Mouse (Mus musculus) MN1 (cell line): ENCODE measurements around the gene Zfp750.

Experiments used
- DNase-seq: peaks from one replicate; pipeline ENCODE4 v3.0.0-alpha.2; 2016; ENCODE audit warnings: low spot score

Zfp750 gene

DNA sequence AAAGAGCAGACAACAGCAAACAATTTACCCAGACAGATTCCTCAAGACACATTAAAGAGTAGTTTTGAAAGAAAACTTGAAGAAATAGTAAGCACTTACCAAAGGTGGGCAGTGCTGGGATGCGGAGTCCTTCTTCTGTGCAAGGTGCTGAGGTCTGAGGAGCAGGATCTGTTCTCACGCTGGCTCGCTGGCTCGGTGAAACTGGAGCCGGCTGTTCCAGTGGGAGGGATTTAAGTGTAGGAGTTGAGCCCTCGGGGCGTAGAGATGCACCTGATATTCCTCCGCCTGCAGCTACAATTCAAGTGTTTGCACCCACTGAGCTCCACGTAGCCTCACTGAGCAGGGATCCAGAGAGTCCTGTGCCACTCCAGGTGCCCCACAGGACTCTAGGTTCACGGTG lies at the start of gene Zfp750:
Gene Zfp750 (minus strand): TSS at position 203 of the 400 bp plus-strand sequence.
- no peak for DNase-seq

DNA sequence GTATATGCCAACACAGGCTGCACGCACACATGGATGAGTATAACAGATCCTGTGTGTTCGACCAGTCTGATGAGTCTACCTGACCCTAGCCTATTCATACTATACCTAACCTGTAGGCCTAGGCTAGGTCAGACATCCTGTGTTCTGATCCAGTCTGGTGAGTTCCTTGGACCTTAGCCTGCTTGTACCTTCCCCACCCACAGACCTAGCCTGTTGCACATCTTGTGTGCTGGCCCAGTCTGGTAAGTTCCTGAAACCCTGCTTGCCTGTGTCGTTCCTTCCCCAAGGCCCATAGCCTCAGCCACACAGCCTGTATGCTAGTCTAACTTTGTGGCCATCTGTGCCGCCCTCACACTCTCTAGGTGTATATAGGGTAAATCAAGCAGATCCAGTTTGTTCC lies 45.1 kb upstream of the Zfp750 start:
- DNase-seq, result no peak

DNA sequence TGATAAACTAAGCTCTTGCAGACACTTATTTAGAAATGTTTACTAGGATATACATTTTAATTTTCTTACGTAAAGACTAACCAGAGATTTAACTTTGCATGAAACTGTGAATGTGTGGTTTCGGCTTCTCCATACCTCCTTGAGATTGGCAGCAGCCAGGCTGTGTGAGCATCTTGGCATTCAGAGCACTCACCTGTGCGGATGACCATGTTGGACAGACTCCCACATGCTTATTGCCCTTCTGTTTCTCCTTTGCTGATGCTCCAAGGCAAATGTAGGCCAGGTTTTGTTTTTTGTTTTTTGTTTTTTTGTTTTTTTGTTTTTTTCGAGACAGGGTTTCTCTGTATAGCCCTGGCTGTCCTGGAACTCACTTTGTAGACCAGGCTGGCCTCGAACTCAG lies 44.2 kb upstream of the Zfp750 start:
- DNase-seq, result no peak

- DNase-seq, result no peak
These were observed 41.1 kb upstream of the Zfp750 start for GRCm38 (mm10) chr11:121560294-121560663.

- DNase-seq, result no peak
These were observed 40.6 kb upstream of the Zfp750 start for GRCm38 (mm10) chr11:121559527-121560293.

- DNase-seq, result no peak
These were observed 39.4 kb upstream of the Zfp750 start for GRCm38 (mm10) chr11:121558522-121558921.

- DNase-seq, result no peak
These were observed 38.8 kb upstream of the Zfp750 start for GRCm38 (mm10) chr11:121557946-121558345.

DNA sequence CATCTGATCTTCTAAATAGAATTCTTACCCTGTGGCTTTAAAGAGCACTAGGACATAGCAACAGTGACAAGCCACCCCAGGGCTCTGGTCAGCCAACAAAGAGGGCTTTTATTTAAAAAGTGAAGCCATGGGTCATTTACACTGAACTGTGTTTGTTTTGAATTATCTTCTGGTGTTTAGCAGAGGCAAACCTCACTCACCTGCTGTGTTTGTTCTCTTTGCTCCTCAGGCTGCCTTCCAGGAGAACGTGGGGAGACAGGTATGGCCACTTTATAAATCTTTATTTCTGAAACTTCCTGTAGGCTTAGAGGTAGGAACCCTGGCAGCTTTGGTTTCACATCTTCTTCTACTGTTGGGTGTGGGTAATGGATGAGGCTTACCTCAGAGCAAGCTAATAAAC lies 37.6 kb upstream of the Zfp750 start:
- DNase-seq, result no peak

DNA sequence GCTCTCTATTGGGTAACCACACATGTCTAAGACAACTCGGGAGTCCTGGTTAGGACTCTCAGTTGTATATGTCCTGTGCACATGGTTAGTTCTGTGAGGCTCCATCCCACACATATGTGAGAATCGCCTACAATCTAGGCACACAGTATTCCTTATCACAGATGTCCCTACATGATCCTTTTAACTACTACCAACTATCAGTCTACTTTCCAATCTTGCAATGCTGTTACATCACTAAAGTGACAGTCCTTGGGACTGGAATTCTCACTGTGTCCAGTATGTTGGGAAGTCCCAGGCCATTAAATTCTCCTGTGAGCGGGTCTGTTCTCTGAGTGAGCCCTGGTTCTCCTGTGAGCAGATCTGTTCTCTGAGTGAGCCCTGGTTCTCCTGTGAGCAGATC lies 34.3 kb upstream of the Zfp750 start:
- peak; percentile 24 for DNase-seq

DNA sequence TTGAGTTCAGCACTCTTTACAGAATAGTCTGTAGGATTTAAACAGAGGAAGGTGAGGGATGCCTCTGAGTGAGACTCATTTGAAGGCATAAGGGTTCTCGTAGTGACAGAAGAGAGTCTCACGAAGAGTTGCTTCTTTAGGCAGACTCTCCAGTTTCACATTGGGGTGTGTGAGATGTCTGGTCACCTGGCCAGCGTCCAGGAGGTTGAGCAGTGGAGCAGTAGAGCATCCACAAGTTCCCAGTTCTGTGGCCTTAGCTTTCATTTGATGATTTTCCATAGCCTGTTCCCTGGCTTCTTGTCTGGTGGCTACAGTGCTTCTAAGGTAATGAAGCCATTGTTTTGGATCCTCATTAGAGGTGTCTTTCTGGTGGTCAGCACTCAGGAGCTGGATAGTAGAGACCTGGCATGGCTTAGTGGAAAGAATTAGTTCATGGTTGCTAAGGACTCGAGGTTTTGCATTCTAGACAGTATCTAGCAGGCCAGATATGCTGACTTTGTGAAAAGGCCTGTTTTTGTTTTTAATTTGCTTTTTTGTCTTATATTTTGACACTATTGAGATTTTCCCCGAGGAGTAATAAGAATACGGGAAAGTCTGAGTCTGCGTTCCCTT lies 33.8 kb upstream of the Zfp750 start:
- DNase-seq, result peak; percentile 58

GRCm38 (mm10) chr11:121552167-121552566 lies 33.0 kb upstream of the Zfp750 start:
- peak; percentile 67 for DNase-seq

DNA sequence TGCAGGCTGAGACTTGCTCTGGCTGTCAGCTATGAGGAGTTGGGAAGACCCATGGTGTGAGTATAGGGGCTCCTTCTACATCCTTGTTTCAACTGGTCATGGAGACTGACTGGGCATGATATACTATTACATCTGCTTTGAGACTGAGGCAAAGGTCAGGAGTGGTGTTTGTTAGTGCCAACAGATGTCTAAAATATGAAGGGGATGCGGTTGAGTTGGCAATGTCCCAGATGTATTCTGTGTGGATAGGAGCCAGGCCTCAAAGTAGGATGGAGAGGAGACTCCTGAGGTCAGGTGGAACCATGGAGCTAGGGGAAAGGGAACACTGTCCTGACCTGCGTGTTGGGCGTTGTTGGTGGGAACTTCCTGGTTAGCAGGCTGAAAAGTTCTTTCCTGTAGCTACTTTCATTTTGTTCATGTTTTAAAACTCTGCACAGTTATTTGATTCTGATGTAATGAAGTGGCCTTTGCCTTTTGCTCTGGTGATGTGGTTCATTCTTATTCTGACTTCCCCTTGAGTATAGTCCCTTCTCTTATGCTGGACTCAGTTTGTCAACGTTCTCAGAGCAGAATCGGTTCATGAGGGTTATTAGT lies 32.2 kb upstream of the Zfp750 start:
- DNase-seq, result peak; percentile 23

GRCm38 (mm10) chr11:121549843-121550647 lies 30.9 kb upstream of the Zfp750 start:
- DNase-seq, result peak; percentile 23

DNA sequence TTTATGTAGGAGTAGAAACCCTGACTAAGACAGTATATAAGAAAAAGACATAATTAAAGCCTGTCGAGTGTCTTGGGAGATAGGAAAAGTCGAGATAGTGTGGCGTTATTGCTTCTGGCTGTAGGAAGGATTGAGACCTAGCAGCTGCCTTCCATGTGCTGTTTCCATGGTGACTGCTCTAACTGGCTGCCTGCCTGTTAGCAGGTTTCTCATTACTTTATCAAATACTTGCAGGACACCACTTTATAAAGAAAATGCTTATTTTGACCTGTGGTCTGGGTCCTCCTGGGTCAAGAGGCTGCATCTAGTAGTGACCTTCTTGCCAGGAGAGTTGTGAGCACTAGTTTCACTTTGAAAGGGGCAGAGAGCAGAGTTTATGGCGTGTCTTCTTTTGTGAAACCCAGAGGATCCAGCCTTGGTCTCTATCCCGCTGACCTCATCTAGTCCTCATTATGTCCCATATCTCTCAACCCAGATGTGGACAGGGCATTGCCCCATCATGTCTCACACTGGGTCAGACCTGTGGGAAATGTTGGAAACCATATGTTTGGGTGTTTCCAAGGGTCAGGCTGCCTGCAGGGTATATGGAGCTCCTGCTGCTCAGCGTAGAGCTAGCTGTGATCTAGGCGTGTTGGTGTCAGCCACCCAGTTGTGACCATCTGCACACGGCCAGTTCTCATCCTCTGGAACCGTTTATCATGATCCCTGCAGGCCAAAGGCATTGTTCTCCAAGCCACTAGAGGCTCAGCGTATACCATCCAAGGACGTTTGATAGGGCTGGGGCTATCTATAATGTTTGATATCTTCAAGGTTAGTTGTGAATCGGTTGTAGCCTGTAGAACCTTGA lies 30.1 kb upstream of the Zfp750 start:
- DNase-seq, result peak; percentile 53

- DNase-seq, result no peak
These were observed 28.8 kb upstream of the Zfp750 start for GRCm38 (mm10) chr11:121547925-121548324.

- no peak for DNase-seq
These were observed 28.1 kb upstream of the Zfp750 start for GRCm38 (mm10) chr11:121547234-121547633.

DNA sequence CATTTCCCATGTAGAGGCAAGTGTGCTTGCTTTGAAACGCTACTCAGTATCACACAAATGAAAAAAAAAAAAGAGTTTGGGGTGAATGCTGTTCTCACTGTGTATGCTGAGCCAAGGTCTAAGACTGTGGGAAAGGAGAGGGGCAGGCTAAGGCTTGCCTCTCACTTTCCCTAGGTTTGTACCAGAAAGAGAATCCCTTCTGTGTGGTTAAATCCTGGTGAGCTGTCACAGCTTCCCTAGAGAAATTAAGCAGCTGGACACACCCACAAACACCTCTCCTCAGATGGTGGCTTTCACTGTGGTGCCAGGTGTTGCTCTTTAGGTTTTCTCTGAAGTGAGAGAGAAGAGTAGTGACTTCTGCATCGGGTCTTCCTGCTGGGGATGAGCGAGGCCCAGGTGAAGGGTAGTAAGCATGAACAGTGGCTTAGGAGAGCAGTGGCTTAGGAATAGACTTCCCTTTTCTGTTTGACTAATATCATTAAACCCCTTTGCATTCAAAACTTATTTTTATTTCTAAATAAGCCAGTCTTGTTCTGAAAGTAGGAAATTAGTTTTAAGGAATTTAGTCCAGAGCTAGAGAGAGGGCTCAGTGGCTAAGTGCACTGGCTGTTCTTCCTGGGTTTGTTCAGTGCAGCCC lies 26.4 kb upstream of the Zfp750 start:
- no peak for DNase-seq

- DNase-seq, result no peak
These were observed 25.7 kb upstream of the Zfp750 start for GRCm38 (mm10) chr11:121544755-121545397.

DNA sequence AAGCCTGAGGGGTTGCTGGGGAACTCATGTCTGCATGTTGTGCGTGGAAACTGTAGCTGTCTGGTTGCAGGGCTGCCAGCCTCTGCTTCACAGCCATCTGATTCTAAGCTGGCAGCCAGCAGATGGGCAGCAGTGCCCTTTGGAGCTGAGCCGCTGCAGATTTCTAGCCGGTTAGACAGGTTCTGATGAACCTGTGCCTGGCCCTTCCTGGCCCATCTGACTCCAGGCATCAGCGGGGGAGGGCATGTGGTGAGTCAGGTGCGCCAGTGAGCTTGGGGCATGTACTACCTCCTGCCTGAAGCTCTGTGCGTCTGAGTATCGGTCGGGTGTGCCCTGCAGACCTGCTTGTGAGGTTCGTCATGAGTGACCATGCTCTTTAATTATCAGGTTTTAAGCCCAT lies 24.8 kb upstream of the Zfp750 start:
- no peak for DNase-seq

DNA sequence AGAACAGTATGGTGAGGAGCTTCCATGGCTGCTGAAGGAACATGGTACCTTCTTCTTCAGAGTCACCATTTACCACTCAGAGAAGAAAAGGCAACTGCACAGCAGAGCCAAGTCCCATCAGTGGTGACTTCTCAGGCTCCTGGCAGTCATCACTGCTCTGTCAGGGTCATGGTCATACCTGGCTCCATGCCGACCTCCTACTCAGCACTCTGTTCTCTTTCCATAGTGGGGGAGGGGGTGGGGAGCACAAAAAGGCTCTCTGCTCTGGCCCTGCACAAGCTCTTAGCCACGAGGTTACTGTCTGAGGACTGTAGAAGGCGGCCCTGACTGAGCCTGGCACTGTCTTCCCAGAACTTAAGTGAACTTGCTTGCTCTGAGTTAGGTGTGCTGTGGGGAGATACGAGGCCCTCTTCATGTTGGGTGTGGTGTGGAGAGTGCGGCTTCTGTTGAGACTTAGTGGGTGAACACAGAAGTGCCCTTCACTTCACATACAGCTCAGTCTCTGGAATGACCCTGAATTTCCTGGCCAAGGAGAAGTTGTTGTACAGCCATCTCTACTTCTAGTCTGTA lies 24.2 kb upstream of the Zfp750 start:
- DNase-seq, result no peak
